8 mouse cellular contexts compared by ENCODE assay signal in the genomic region with DNA sequence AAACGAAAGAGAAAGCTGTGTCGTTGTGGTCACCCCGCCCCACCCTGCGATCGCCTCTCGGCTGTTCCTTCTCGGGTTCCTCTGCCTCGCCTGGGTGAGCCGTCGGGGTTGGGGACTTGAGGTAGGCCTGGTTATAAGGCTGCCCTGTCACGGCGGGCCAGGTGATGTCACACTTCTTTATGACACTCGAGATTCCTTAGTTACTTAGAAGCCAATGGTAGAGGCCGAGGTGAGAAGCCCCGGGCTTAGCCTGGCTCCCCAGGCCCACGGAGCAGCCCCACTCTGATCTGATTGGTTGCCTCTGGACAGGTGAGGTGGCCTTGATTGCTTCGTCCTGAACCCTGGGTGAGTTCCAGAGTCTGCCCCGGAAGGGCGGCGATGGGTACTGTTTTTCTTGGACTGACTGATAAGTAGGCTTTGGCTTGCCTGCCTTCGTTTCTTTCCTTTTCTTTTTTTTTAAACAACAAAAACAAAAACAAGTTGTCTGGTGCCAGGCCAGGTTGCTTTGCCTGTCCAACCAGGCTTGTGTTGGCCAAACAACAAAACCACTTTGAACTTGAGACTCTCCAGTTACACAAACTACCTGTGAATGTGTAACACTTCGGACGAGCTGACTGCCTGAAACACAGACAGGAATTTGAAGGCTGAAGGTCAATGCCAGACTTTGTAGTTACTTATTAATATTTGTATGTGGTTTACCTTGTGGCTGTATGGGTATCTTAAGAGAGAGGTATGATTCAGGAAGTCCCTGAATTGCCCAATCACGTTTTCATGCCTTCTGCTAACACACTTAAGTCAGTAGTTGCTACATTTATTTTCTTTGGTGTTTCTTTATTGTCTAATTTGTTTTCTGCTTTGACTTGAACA. TPM values are rescaled to one million over a fixed set of nuclear protein-coding genes. Genes with fewer than 3 reads are reported as not detected.
DNase-seq lines count a peak whose midpoint lies in the region; ATAC-seq lines count a peak whose summit lies in the region.

No protein-coding gene starts in this region.

- 7% methylated on average over 23 of the region's 24 CpGs for WGBS in embryonic facial prominence, embryonic 14.5 days
- 10% methylated on average over 24 of the region's 24 CpGs for WGBS in limb, embryonic 11.5 days
- WGBS in midbrain, embryonic 10.5 days, result 16% methylated on average over 24 of the region's 24 CpGs

- peak overlapping the region; percentile 85 for H3K4me2 ChIP-seq in embryonic facial prominence, embryonic 14.5 days (ENCODE audit: low read depth, low read length)
- H3K4me2 ChIP-seq in limb, embryonic 11.5 days (ENCODE audit: low read depth, severe bottlenecking), result peak overlapping the region; percentile 73

- H3K9me3 ChIP-seq in embryonic facial prominence, embryonic 14.5 days (ENCODE audit: control insufficient read depth, low read length), result no peaks in the 10 kb centered on the region
- no peaks in the 10 kb centered on the region for H3K9me3 ChIP-seq in limb, embryonic 11.5 days (ENCODE audit: control insufficient read depth, low read length)
- no peaks in the 10 kb centered on the region for H3K9me3 ChIP-seq in midbrain, embryonic 10.5 days (replicated peaks)

- no peaks in the 10 kb centered on the region for H3K36me3 ChIP-seq in embryonic facial prominence, embryonic 14.5 days (ENCODE audit: control insufficient read depth, insufficient read depth, low read length)
- no peaks in the 10 kb centered on the region for H3K36me3 ChIP-seq in limb, embryonic 11.5 days (ENCODE audit: control insufficient read depth, insufficient read depth, low read length)
- H3K36me3 ChIP-seq in midbrain, embryonic 10.5 days, result no peaks in the 10 kb centered on the region

- peak; percentile 42 for DNase-seq in CD4-positive, CD25-positive, alpha-beta regulatory T cell, adult 2 months (ENCODE audit: low read depth, low spot score)
- DNase-seq in MEL-GATA-1-ER (ENCODE audit: extremely low read depth, low read depth), result peak; percentile 56
- DNase-seq in embryonic facial prominence, embryonic 14.5 days (ENCODE audit: low spot score), result no peak
- peak; percentile 60 for DNase-seq in heart, postnatal 4 days
- no peak for DNase-seq in limb, embryonic 11.5 days (ENCODE audit: low spot score)
- DNase-seq in midbrain, embryonic 10.5 days (ENCODE audit: low spot score), result no peak
- no peak for DNase-seq in left cerebral cortex, postnatal 10 days (ENCODE audit: extremely low spot score in 1 of 2, low spot score in 2 of 2)
- DNase-seq in testis, postnatal 14 days (ENCODE audit: low spot score), result no peak

- peak overlapping the region; percentile 86 for H3K27ac ChIP-seq in embryonic facial prominence, embryonic 14.5 days (replicated peaks; ENCODE audit: low read depth, low read length)
- H3K27ac ChIP-seq in limb, embryonic 11.5 days (replicated peaks; ENCODE audit: low read depth, low read length), result no peak overlapping the region
- peak overlapping the region; percentile 95 for H3K27ac ChIP-seq in midbrain, embryonic 10.5 days (replicated peaks)

- H3K4me1 ChIP-seq in embryonic facial prominence, embryonic 14.5 days (ENCODE audit: control insufficient read depth, insufficient read depth, low read length), result peaks cover 29% of the 10 kb centered on the region
- peaks cover 22% of the 10 kb centered on the region; the same call in 1 of the 2 replicates for H3K4me1 ChIP-seq in limb, embryonic 11.5 days (ENCODE audit: control insufficient read depth, insufficient read depth, low read length)
- peaks cover 49% of the 10 kb centered on the region for H3K4me1 ChIP-seq in midbrain, embryonic 10.5 days

- ATAC-seq in embryonic facial prominence, embryonic 14.5 days (ENCODE audit: low read depth), result peak; percentile 34
- peak; percentile 17; the same call in 1 of the 2 replicates for ATAC-seq in limb, embryonic 11.5 days (ENCODE audit: insufficient number of reproducible peaks, low FRiP score, low TSS enrichment, low read depth)

- H3K9ac ChIP-seq in embryonic facial prominence, embryonic 14.5 days (ENCODE audit: low read depth, low read length), result peak overlapping the region; percentile 89
- peak overlapping the region; percentile 78 for H3K9ac ChIP-seq in limb, embryonic 11.5 days (ENCODE audit: low read length)

- peak overlapping the region; percentile 81 for H3K4me3 ChIP-seq in embryonic facial prominence, embryonic 14.5 days (ENCODE audit: low read depth, low read length)
- peak overlapping the region; percentile 75 for H3K4me3 ChIP-seq in limb, embryonic 11.5 days (ENCODE audit: low read depth, low read length)
- peak overlapping the region; percentile 91 for H3K4me3 ChIP-seq in midbrain, embryonic 10.5 days

- no peaks in the 10 kb centered on the region for H3K27me3 ChIP-seq in embryonic facial prominence, embryonic 14.5 days (replicated peaks; ENCODE audit: control insufficient read depth, insufficient read depth, low read length)
- no peaks in the 10 kb centered on the region for H3K27me3 ChIP-seq in limb, embryonic 11.5 days (ENCODE audit: control insufficient read depth, insufficient read depth, low read length)
- no peaks in the 10 kb centered on the region for H3K27me3 ChIP-seq in midbrain, embryonic 10.5 days (ENCODE audit: low read depth, poor library complexity, severe bottlenecking)

- intact Hi-C loops in left cerebral cortex, postnatal 10 days (cut with DNase I), result no loop called here

RNA-seq across cellular contexts. Expression of a gene that starts 0.9 kb away (rescaled TPM):
- 300 and 310 TPM in 2 replicates for polyA plus RNA-seq in embryonic facial prominence, embryonic 14.5 days (2014; fragmentation: Nextera tagmentation; extraction: Ambion mirVana)
- 100 to 1,000 TPM; 197 to 201 TPM for total RNA-seq in heart, postnatal 4 days (2021)
- 225 and 238 TPM in 2 replicates for polyA plus RNA-seq in limb, embryonic 11.5 days (2014; fragmentation: Nextera tagmentation; extraction: Ambion mirVana)
- polyA plus RNA-seq in midbrain, embryonic 10.5 days (2016; fragmentation: Nextera tagmentation; extraction: Ambion mirVana), result 288 and 305 TPM in 2 replicates
- total RNA-seq in left cerebral cortex, postnatal 10 days (2021), result 100 to 1,000 TPM; 309 to 315 TPM

RNA-seq across cellular contexts. Expression of a gene that starts 23.3 kb away (rescaled TPM):
- 18.5 and 21.5 TPM in 2 replicates for polyA plus RNA-seq in embryonic facial prominence, embryonic 14.5 days (2014; fragmentation: Nextera tagmentation; extraction: Ambion mirVana)
- 10 to 100 TPM; 42.6 to 44.4 TPM for total RNA-seq in heart, postnatal 4 days (2021)
- polyA plus RNA-seq in limb, embryonic 11.5 days (2014; fragmentation: Nextera tagmentation; extraction: Ambion mirVana), result 26.8 and 31.7 TPM in 2 replicates
- polyA plus RNA-seq in midbrain, embryonic 10.5 days (2016; fragmentation: Nextera tagmentation; extraction: Ambion mirVana), result 10.9 and 12.6 TPM in 2 replicates
- 10 to 100 TPM; 12.6 to 14.1 TPM for total RNA-seq in left cerebral cortex, postnatal 10 days (2021)

Comparison
In these comparisons a context has a peak if more than half of its experiments do, and no peak if none do; other contexts are left out.
1. DNase-seq: peak in CD4-positive, CD25-positive, alpha-beta regulatory T cell, adult 2 months (single experiment), MEL-GATA-1-ER (single experiment) and heart, postnatal 4 days (single experiment); none in embryonic facial prominence, embryonic 14.5 days (single experiment), limb, embryonic 11.5 days (single experiment), midbrain, embryonic 10.5 days (single experiment), left cerebral cortex, postnatal 10 days (0 of 2) and testis, postnatal 14 days (single experiment).
2. Peak in every context shown above with its lines, with median percentiles within 50 percentile points of each other: H3K4me3 ChIP-seq.